In genomic region chr9:56167690-56168089, GRCm38 (mm10) we compare ENCODE assay signal across 27 mouse cellular contexts. TPM values are rescaled to one million over a fixed set of nuclear protein-coding genes. Genes with fewer than 3 reads are reported as not detected.
A peak's percentile ranks its signal among the peaks of the same experiment; 100 is the strongest.
DNase-seq lines count a peak whose midpoint lies in the region; ATAC-seq and TF ChIP-seq lines count a peak whose summit lies in the region.
"Had no signal": no experiment of that assay in that cellular context is flagged by ENCODE, and none has a peak within 500 bp of the region (broad histone marks: within the 10 kb centered on the region; RNA-seq: fewer than 3 reads in every experiment).

No protein-coding gene starts in this region.

- H3K27me3 ChIP-seq in hindbrain, embryonic 13.5 days: no peaks in the 10 kb centered on the region
- no peaks in the 10 kb centered on the region for H3K27me3 ChIP-seq in hindbrain, embryonic 11.5 days (ENCODE audit: control insufficient read depth, insufficient read depth, low read length)
- peaks cover 7% of the 10 kb centered on the region; the same call in 1 of the 2 replicates for H3K27me3 ChIP-seq in forebrain, embryonic 12.5 days
- H3K27me3 ChIP-seq in liver, postnatal 0 days (ENCODE audit: insufficient read depth, low read length): no peaks in the 10 kb centered on the region
- H3K27me3 ChIP-seq: CH12.LX; embryonic facial prominence, embryonic 15.5 days; limb, embryonic 13.5 days; neural tube, embryonic 13.5 days had no signal

- H3K4me2 ChIP-seq in hindbrain, embryonic 13.5 days: 0 out of 2 replicates have a peak overlapping the region, but pooled peaks have one; percentile 6
- H3K4me2 ChIP-seq in hindbrain, embryonic 11.5 days (replicated peaks; ENCODE audit: low read depth, low read length): no peak overlapping the region
- peak overlapping the region; percentile 33 for H3K4me2 ChIP-seq in forebrain, embryonic 12.5 days
- no peak overlapping the region for H3K4me2 ChIP-seq in liver, postnatal 0 days (ENCODE audit: low read depth, low read length)
- H3K4me2 ChIP-seq: embryonic facial prominence, embryonic 15.5 days; limb, embryonic 13.5 days; liver, embryonic 12.5 days; neural tube, embryonic 13.5 days had no signal

- 13% methylated on average over 6 of the region's 6 CpGs for WGBS in hindbrain, embryonic 13.5 days
- 24% methylated on average over 6 of the region's 6 CpGs for WGBS in hindbrain, embryonic 11.5 days
- 5% methylated on average over 6 of the region's 6 CpGs for WGBS in forebrain, embryonic 12.5 days
- WGBS in liver, postnatal 0 days (ENCODE audit: insufficient replicate concordance): 80% methylated on average over 6 of the region's 6 CpGs

- no peaks in the 10 kb centered on the region for H3K9me3 ChIP-seq in hindbrain, embryonic 13.5 days
- no peaks in the 10 kb centered on the region for H3K9me3 ChIP-seq in hindbrain, embryonic 11.5 days (ENCODE audit: control insufficient read depth, low read length)
- H3K9me3 ChIP-seq in forebrain, embryonic 12.5 days: no peaks in the 10 kb centered on the region
- no peaks in the 10 kb centered on the region for H3K9me3 ChIP-seq in liver, postnatal 0 days (ENCODE audit: low read length)
- H3K9me3 ChIP-seq: embryonic facial prominence, embryonic 15.5 days; G1E; limb, embryonic 13.5 days; liver, embryonic 12.5 days; megakaryocyte, embryonic 14.5 days; neural tube, embryonic 13.5 days had no signal

- no peak for TF ChIP-seq EP300 in liver, postnatal 0 days (IDR thresholded peaks at IDR 0.05; ENCODE audit: low read depth)

- no peak overlapping the region for H3K27ac ChIP-seq in hindbrain, embryonic 13.5 days
- no peak overlapping the region for H3K27ac ChIP-seq in hindbrain, embryonic 11.5 days (ENCODE audit: low read depth, low read length)
- no peak overlapping the region for H3K27ac ChIP-seq in forebrain, embryonic 12.5 days
- no peak overlapping the region for H3K27ac ChIP-seq in liver, postnatal 0 days (ENCODE audit: low read depth)
- H3K27ac ChIP-seq: embryonic facial prominence, embryonic 15.5 days; heart, adult 2 months; limb, embryonic 13.5 days; liver, embryonic 12.5 days; neural tube, embryonic 13.5 days had no signal

- no peak for TF ChIP-seq CTCF in liver, postnatal 0 days (IDR thresholded peaks at IDR 0.05; ENCODE audit: low read depth)

- ATAC-seq in hindbrain, embryonic 13.5 days (ENCODE audit: low FRiP score): no peak
- ATAC-seq in hindbrain, embryonic 11.5 days (ENCODE audit: low FRiP score): no peak
- ATAC-seq in forebrain, embryonic 12.5 days (ENCODE audit: low FRiP score): no peak; the same call in 1 of the 2 replicates
- no peak for ATAC-seq in liver, postnatal 0 days
- ATAC-seq: liver, embryonic 12.5 days had no signal

- peaks cover 9% of the 10 kb centered on the region for H3K4me1 ChIP-seq in hindbrain, embryonic 13.5 days (replicated peaks)
- no peaks in the 10 kb centered on the region; the same call in 1 of the 2 replicates for H3K4me1 ChIP-seq in hindbrain, embryonic 11.5 days (replicated peaks; ENCODE audit: control insufficient read depth, insufficient read depth, low read length)
- H3K4me1 ChIP-seq in forebrain, embryonic 12.5 days: peaks cover 18% of the 10 kb centered on the region
- peaks cover 2% of the 10 kb centered on the region; the same call in 1 of the 2 replicates for H3K4me1 ChIP-seq in liver, postnatal 0 days (ENCODE audit: insufficient read depth)

- H3K36me3 ChIP-seq in hindbrain, embryonic 13.5 days: no peaks in the 10 kb centered on the region
- H3K36me3 ChIP-seq in hindbrain, embryonic 11.5 days (ENCODE audit: control insufficient read depth, insufficient read depth, low read length): no peaks in the 10 kb centered on the region
- no peaks in the 10 kb centered on the region for H3K36me3 ChIP-seq in forebrain, embryonic 12.5 days (replicated peaks)
- H3K36me3 ChIP-seq in liver, postnatal 0 days (replicated peaks; ENCODE audit: insufficient read depth, low read length): no peaks in the 10 kb centered on the region
- H3K36me3 ChIP-seq: embryonic facial prominence, embryonic 15.5 days; G1E; limb, embryonic 13.5 days; liver, embryonic 12.5 days; neural tube, embryonic 13.5 days had no signal

- no peak for DNase-seq in hindbrain, embryonic 11.5 days (ENCODE audit: low spot score)
- DNase-seq in R1 (ENCODE audit: low read depth, low spot score): peak; percentile 45
- DNase-seq in mesoderm, embryonic 11.5 days (ENCODE audit: low read depth, low spot score): peak; percentile 11
- DNase-seq in liver, postnatal 0 days: no peak
- no peak for DNase-seq in embryo, embryonic 10 days (ENCODE audit: low spot score)
- DNase-seq: adrenal gland, postnatal 14 days; B cell, adult 2 months; cerebellum, adult 8-10 months; cerebellum, postnatal 36 days; gastrocnemius, postnatal 14 days; heart, adult 2 months; kidney, adult 11 months; kidney, postnatal 4 days; lung, adult 2 months; right cerebral cortex, adult 18-20 months; right cerebral cortex, postnatal 4 days; thymus, postnatal 36 days had no signal

- no peak overlapping the region for H3K9ac ChIP-seq in hindbrain, embryonic 13.5 days
- no peak overlapping the region for H3K9ac ChIP-seq in hindbrain, embryonic 11.5 days (ENCODE audit: low read depth, low read length)
- H3K9ac ChIP-seq in forebrain, embryonic 12.5 days: no peak overlapping the region
- H3K9ac ChIP-seq in liver, postnatal 0 days (replicated peaks): no peak overlapping the region
- H3K9ac ChIP-seq: embryonic facial prominence, embryonic 15.5 days; limb, embryonic 13.5 days; liver, embryonic 12.5 days; neural tube, embryonic 13.5 days had no signal

- no peak overlapping the region for H3K4me3 ChIP-seq in hindbrain, embryonic 13.5 days
- no peak overlapping the region for H3K4me3 ChIP-seq in hindbrain, embryonic 11.5 days (ENCODE audit: low read depth, low read length)
- no peak overlapping the region for H3K4me3 ChIP-seq in forebrain, embryonic 12.5 days (replicated peaks)
- H3K4me3 ChIP-seq in liver, postnatal 0 days (ENCODE audit: low read depth, low read length): no peak overlapping the region
- H3K4me3 ChIP-seq: embryonic facial prominence, embryonic 15.5 days; heart, adult 2 months; limb, embryonic 13.5 days; liver, embryonic 12.5 days; megakaryocyte, embryonic 14.5 days; myocyte; neural tube, embryonic 13.5 days had no signal

RNA-seq across cellular contexts. Expression of gene Tspan3, which starts 2.4 kb away (rescaled TPM):
- 575 and 579 TPM in 2 replicates for polyA plus RNA-seq in hindbrain, embryonic 13.5 days (2015; fragmentation: Nextera tagmentation; extraction: Ambion mirVana)
- polyA plus RNA-seq in hindbrain, embryonic 11.5 days (2014; fragmentation: Nextera tagmentation; extraction: Ambion mirVana): 529 and 555 TPM in 2 replicates
- polyA plus RNA-seq in forebrain, embryonic 12.5 days (2016; fragmentation: Nextera tagmentation; extraction: Ambion mirVana): 472 and 483 TPM in 2 replicates
- 23.1 and 23.4 TPM in 2 replicates for polyA plus RNA-seq in liver, postnatal 0 days (2015; fragmentation: Nextera tagmentation; extraction: Ambion mirVana)
- polyA plus RNA-seq: G1E had no signal

Comparison
In these comparisons a context has a peak if more than half of its experiments do, and no peak if none do; other contexts are left out.
1. H3K4me2 ChIP-seq: peak in hindbrain, embryonic 13.5 days (single experiment) and forebrain, embryonic 12.5 days (single experiment); none in hindbrain, embryonic 11.5 days (single experiment) and liver, postnatal 0 days (single experiment).
2. DNase-seq: peak in R1 (single experiment) and mesoderm, embryonic 11.5 days (single experiment); none in hindbrain, embryonic 11.5 days (single experiment), liver, postnatal 0 days (single experiment) and embryo, embryonic 10 days (single experiment).
3. RNA of gene Tspan3, which starts 2.4 kb away (polyA plus RNA-seq): 575 to 579 TPM in hindbrain, embryonic 13.5 days, 529 to 555 TPM in hindbrain, embryonic 11.5 days and 472 to 483 TPM in forebrain, embryonic 12.5 days; 23.1 to 23.4 TPM in liver, postnatal 0 days; every median in the first group is over 10 times any median in the second.